Mouse (Mus musculus) layer of hippocampus, postnatal 10 days (tissue): ENCODE results near the gene Cog1. TPM values are rescaled to one million over a fixed set of nuclear protein-coding genes. Genes with fewer than 3 reads are reported as not detected.

Experiments used
- DNase-seq, 2 experiments: peaks; one replicate each; pipeline ENCODE4 v3.0.0; 2021; ENCODE audit warnings: low spot score in 2 of 2
- total RNA-seq, 2 experiments: library from RNA; stranded (reverse); gene quantifications; 2 replicates each; pipeline ENCODE4 v1.2.3; 2021

Cog1 gene
- total RNA-seq, 2 experiments from 2014 or later: 39.1 TPM

DNA sequence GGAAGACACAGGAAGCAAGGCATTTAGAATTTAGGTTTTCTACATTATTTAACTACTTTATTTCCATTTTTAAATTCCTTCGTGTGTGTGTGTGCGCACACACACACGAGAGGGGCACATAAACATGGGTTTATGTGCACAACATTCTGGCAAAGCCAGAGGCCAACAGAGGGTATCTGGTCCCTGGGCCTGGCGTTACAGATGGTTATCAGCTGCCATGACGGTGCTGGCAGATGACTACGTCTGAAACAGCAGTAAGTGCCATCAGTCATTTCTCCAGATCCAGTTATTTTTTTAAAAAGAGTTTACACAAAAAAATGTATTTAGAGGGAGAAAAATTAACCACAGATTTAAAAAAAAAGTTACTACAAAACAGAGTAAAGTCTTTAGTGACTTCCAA is 17.2 kb downstream of the Cog1 start:
- no peak for DNase-seq

DNA sequence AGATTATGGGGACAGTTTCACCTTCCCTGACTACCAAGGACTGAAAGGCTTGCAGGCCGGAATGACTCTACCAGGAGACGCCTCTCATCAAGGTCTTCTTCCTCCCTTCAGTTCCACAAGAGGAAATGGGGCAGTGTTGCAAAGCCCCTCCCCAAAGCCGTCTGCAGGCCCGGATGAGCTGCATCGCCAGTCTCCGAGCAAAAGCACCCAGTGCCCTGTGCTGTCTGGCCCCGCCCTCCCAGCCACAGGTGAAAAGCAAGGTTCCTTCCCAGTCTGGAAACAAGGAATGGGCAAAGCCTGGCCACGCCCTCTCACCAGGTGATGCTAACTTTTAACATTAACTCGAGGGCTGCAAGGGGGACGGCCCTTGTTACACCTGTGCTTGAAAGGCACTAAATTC is 17.7 kb downstream of the Cog1 start:
- DNase-seq: no peak

DNA sequence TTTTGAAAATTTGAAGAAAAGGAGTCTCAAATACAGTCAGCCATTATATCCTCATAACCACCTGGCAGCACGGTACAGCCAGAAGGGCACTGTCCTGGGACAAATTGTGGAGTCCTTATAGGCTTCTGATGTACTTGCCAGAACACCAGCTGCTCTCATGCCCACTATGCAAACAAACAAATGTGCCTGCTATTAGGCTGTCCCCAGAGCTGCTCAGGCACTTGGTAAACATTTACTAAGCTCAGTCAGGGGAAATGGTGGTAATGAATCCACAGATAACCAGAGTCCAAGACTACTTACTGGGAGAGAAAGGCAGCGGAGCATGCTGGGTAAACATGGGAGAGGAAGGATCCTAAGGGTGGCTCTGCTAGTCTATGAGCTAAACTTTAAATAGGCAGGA is 18.2 kb downstream of the Cog1 start:
- no peak for DNase-seq

DNA sequence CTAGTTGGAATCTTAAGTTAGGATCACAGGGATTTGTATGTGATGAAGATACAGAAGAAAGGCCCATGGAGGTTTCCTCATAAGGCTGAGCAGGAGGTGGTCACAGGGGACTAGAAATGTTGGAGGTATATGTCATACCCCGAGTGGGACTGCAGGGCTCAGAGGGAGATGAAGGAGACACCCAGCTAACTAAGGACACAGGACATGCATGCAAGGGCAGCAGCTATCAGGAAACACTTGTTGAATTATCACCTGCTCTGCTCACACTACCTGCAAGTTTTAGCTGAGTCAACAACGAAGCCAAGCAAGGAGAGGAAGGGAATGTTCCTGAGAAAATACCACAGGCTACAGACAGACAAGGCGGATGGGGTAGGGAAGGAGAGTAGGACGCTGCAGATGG is 18.7 kb downstream of the Cog1 start:
- no peak for DNase-seq

DNA sequence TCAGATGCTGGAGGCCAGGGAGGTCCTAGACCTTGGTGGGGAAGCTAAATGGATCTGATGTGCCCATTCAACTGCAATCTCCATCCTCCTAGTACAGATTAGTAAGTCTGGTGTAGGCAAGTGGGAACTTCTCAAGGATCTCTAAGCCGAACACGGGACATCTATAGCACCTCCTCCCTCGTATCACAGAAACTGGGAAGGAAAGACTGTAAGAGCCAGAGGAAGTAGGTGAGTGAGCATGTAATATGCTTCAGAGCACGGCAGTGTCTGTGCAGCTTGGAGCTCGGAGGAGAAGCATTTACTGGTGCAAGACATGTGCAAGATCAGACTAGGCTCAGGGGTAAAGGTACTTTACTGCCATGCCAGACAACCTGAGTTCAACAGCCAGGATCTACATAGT is 19.9 kb downstream of the Cog1 start:
- DNase-seq: no peak

DNA sequence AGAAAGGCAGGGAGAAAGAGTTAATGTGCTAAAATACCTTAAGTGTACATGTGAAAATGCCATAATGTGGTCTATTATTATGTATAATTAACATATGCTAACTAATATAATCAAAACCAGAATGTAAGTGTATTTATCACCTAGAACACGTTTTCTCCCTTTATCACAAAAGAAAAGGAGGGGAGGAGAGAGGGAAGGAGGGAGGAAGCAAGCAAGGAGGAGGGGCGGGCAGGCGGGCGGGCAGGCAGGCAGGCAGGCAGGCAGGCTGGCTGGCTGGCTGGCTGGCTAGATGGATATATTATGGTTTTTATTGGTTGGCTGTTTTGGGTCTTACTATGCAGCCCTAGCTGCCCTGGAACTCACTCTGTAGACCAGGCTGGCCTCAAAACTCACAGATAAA is 20.7 kb downstream of the Cog1 start:
- DNase-seq: no peak

DNA sequence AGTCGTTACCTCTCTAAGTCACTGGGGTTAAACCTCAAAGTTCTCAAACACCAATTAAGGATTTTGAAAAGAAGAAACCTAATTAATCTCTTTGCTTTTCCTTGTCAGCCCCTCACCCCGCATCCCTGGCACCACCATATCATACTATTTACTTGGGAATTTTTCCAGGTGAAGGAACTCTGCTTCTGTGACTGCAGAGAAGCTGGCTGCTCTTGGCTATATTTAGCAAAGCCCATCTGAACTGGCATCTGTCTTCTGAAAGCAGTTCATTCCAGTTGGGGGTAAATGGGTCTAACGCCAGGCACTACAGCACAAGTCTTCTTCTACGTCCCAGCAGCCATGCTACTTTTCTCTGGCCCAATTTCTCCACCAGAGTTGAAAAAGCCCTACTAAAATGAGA is 24.6 kb downstream of the Cog1 start:
- no peak for DNase-seq

DNA sequence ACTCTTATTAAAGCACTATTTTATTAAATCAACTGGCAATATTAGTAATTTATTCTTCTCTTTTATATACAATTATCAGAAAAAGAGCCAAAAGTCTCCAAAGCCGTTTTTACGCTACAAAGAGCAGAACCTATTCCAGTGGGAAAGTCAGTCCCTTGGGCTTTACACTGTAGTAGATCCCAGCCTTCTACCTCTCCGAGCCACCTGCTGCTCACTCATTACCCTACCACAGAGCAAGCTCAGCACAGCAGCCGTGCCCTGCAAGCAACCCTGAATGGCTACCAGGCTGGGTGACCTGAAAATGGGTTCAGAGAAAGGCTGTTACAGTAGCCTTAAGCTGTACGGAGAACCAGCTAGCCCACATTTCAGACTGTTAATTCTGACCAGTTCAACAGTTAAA is 25.6 kb downstream of the Cog1 start:
- no peak for DNase-seq

DNA sequence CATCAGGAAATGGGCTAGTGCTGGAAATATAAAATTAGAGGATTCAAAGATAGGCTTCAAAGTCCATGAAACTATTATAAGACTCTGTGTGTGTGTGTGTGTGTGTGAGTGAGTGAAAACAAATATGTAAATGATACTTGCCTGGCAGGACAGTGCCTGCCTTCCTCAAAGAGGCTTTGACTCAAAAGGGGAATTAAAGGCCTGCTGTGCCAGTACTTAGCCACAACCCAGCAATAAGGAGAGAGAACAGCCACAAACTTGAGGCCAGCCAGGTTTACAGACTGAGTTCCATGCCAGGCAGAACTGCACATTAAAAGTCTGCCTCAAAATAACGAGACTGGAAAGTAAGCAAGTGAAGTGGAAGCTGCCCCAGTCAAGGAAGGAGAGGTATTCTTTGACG is 27.9 kb downstream of the Cog1 start:
- DNase-seq: no peak

DNA sequence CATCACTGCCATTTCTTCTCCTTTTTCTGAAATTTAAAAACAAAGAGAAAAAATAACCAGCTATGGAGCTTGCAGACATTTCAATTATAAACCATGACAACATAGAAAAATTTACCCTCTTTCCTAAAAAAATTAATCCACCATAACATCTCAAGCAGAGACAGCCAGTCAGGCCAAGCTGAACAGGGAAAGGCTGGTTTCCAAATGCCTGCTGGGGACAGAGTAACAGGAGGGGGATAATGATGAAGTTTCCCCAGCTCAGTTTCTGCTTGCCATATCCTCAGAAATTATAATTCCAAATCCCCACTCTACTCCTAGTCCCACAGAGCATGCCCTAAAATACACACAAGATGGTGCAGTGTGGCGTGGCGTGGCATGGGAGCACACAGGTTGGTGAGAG is 28.4 kb downstream of the Cog1 start:
- no peak for DNase-seq

DNA sequence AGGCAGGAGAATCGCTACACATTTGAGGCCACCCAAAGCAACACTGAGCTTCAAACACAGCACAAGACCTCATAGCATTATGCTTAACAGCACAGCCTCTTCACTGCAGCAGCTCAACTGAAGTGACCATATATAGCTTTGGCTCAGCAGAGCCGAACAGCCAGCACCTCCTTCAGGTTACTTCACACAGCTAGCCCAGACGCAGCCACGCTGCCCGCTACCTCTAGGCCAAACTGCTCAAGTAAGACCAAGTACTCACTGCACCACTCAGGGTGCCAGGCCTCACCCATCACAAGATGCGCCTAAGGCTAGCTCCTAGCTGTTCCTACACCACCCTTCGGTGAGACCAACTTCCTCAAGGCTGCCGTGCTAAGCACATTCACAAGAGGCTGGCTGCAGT is 29.4 kb downstream of the Cog1 start:
- DNase-seq: no peak

DNA sequence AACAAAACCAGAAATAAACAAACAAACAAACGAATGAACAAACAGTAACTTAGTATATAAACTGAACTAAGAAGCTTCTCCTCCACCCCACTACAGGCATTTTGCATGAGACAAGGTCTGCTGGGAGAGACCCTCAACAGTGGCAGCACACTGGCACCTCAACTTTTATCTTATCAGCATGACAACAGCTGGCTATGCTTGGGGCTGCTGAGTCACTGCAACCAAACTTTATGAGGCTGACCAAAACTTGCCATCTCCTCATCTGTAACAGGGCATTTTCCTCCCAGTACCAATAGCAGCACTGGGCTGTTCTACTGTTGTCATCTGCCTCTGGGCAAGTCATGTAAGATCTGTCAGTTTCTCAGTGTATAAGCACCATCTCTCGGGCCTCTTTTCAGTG is 32.0 kb downstream of the Cog1 start:
- DNase-seq: no peak

DNA sequence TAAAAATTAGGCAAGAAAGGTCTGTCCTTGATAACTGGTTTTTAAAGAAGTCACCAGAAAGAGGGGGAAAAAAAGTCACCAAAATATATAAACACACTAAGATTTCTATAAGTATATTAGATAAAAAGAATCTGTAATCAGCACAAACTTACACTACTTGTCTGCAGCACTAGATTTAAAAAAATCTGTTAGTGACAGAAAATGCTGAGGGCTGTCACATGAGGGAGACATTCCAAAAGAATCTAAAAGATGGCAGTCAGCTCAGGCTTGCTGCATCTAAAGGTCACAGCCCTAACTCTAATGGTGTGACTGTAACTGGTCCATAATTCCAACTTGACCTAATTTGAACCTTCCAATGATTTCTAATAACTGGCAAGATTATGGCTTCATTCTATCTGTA is 33.0 kb downstream of the Cog1 start:
- DNase-seq: no peak

DNA sequence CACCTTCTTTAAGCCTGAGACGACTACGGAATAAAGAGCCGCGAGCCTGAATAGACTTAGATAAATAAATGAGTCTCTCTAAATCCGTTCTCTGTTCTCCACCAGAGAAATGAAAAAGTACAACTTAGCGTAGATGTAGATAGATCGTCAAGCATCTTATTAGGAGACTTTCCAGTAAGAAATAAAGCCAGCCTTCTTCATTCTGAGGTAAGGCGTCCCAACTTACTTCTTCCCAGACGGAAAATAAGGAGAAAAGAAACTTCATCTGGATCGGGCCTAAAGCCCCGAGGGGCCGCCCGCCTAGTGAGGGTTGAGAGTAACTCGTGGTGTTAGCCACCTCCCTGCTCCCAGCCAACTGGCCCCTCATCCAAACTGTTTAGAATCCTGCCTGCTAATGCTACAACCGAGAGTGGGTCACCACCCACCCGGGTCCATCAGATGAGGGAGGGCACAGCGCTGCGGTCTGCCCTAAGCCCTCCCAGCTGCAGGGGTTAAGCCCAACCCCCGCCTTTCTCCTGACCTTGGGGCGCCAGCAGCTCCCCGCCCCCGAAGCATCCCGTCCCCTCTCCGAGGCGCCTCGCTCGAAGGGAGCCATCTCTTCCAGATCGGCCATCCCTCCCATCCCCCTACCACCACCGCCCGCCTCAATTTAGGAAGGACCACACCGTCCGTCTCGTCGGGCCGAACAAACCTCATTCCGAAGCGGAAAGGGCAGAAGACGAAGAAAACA is 34.1 kb downstream of the Cog1 start:
- DNase-seq: peak; percentile 53 to 54

DNA sequence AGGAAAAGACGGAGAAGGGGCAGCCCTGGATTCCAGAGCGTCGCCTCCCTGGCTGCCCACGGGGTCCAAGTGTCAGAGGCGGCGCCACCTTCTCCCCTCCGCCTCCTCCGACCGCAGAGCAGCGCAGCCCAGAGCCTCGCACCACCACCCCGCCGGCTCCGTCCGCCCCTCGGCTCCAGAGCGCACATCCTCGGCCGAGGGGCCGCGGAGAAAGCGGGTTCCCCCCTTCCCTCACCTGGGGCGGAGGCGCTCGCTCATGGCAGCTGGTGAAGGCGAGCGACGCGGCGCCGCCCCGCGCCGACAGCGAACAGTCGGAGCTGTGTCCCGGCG is 34.6 kb downstream of the Cog1 start:
- no peak for DNase-seq

DNA sequence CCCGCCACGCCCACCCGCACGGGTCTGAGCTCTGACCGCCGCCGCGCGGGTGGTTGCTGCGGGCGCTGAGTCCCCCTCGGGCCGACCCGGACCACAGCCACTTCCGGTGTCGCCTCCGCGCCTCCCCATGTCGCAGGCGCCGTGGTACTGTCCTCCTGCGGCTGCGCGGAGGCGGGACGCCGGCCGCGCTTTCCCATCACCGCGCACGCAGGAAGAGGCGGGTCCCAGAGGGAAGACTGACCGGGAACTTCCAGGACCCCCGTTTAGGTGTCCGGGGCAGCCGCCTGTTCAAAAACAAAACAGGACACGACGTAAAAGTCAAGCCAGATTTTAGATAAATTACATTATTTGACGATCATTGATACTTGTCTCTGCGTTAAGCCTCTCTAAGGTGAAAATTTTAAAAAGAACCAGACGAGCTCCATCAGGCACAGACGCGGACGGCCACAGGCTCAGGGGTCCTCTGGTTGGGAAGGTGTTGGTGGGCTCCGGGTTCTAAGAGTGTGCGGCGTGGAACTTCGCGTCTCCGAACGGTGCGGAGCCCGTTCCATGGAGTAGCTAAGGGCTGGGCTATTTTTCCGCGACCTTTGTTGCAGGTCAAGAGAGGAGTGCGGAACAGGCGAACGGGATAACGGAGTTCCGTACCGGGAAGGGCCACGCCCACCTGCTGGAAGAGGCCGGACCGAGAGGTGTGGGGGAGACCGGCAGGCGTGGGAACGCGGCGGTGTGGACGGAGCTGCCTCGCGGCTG is 35.2 kb downstream of the Cog1 start, which contains the start of the genes Fam104a and D11Wsu47e:
Fam104a (minus strand) TSS at position 199 of the 750 bp plus-strand sequence.
D11Wsu47e (plus strand) TSS at position 456 of the 750 bp plus-strand sequence.
- DNase-seq: peak; percentile 96

DNA sequence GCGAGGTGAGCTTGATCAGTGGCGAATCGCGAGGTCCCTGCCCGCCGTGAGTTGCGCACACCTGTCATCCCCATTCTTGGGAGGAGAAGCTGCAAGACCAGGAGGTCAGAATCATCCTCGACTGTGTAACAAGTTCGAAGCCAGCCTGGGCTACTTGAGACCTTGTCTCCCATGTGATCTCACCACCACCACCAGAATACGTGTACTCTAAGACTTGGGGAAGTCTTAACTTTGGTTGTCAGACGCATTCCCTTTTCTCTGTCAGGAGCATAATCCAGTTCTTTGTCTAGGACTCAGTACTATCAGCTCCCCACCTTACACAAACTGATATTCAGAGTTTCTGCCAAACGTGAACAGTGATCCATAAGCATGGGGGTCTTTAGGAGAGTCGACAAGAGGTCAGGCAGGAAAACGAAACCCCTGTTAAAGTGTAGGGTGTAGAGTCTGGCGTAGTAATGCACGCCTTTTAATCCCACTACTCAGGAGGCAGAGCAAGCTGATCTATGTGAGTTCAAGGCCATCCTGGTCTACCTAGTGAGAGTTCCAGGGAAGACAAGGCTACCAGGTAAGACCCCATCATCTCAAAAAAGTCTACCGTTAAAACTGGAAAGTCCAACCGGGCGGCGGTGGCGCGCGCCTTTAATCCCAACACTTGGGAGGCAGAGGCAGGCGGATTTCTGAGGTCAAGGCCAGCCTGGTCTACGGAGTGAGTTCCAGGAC is 35.9 kb downstream of the Cog1 start:
- DNase-seq: peak in 1 of 2 experiments; percentile 27

DNA sequence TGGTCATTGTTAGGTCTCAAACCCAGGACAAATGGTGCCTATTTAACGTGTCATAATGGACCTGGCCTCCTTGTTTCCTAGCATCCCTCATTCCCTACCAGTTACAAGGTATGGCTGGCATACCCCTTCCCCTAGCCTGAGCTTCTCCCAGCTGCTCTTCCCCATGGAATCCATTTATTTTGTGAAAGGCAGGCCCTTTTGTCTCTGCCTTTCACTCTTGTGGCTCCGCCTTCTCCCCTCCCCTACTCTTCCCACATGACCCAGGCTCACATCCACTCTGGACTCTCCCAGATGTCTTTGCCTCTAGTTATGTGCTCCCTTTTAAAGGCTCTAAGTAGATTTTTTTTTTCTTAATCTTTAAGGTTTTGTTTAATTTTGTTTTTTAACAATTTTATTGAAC is 38.1 kb downstream of the Cog1 start:
- DNase-seq: no peak

DNA sequence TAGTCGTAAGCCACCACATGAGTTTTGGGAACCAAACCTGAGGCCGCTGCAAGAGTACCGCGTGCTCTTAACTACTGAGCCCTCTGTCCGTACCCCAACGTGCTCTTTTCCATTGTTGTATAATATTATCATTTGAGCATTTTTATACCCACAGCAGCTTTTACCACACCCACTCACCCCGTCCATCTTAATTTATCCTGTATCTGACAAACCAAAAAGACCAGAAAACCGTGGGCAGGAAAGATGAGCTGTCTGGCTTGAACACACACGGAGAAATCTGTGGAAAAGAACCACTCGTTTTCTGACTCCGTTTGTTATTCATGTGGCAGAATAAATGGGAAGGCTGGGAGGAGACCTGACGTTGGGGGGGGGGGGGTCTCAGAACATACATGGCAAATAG is 41.5 kb downstream of the Cog1 start:
- DNase-seq: no peak

DNA sequence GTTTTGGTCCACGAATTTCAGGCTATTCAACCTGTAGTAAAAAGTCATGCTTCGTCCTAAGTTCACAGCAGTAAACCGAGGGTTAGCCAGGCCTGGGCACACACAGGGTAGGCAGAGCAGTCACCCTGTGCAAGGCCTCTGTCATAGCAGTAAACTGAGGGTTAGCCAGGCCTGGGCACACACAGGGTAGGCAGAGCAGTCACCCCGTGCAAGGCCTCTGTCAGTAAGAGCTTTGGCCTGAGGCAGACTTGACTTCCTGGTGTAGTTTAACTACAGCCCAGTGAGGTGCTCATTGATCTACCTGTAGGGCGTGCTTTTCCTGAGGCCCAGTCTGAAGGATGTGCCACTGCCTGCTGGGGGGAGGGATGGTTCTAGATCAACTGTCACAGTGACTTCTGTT is 42.3 kb downstream of the Cog1 start:
- DNase-seq: no peak

DNA sequence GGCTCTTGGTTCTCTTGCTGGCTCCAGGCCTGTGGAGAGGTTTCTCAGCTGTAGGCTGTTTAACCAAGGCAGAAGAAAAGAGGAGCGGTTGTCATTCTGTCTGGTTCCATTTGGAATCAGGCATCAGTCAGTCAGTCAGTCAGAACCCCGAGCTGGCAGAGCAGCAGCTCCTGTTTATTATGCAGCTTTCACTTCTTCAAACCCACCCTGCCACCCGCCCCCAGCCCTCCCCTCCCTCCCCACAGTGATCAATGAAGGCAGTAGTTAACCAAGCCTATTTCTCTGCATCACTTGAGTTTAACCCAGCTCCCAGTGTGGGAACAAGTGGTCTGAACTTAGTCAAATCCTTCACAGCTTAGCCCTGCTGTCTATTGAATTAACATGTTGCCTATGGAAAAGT is 42.9 kb downstream of the Cog1 start:
- no peak for DNase-seq

DNA sequence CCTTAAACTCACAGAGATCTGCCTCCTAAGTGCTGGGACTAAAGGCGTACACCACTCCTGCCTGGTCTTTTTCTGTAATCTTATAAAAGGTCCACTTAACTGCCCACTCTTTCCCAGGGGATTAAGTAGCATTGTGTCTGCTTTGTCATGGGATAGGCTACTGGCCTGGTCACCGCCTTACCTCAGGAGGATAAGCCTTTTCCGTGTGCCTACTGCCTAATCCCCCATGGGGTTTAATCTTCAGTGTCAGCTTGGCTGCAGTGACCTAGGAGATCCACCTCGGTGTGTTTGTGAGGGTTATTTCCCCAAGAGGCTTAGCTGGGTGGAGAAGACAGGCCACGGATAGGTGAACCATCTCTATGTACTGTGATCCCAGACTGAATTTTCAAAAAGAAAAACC is 48.6 kb downstream of the Cog1 start:
- no peak for DNase-seq
